Mouse (Mus musculus): Measurements from ENCODE around the gene Stub1. TPM values are rescaled to one million over a fixed set of nuclear protein-coding genes. Genes with fewer than 3 reads are reported as not detected.

Stub1 gene
- polyA plus RNA-seq, 2 experiments from 2014 or later, result 68.3 to 85.7 TPM

DNA sequence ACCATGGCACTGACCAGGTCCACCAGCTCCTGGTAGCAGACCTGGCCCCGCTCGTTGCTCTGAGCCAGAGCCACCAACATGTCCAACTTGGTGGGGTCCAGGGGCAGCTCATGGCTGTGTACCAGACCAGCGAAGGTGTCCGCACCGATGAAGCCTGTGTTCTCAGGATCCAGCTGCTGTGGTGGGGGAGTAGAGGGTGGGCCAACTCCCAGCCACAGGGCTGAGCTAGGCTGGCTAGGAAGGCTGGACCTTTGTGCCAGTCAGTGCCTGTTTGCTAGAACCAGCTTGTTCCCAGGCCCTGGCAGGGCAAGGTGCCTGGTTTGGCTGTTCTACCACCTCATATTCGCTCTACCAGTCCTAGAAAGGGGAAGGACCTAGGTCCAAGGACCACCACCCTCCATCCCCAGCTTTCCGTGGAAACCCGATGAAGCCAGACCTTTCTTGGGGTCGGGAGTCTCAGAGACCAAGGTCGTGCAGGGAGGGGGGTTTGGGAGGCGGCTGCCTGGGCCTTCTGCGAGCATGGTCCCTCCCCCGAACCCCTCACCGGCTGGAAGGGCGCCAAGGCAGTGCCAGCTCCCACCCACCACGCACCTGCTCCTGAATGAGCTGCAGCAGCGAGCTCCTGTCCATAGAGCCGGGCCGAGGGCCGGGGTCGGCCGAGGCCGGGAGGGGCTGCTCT, 3.3 kb upstream of the Stub1 start:
- ATAC-seq, result no peak

DNA sequence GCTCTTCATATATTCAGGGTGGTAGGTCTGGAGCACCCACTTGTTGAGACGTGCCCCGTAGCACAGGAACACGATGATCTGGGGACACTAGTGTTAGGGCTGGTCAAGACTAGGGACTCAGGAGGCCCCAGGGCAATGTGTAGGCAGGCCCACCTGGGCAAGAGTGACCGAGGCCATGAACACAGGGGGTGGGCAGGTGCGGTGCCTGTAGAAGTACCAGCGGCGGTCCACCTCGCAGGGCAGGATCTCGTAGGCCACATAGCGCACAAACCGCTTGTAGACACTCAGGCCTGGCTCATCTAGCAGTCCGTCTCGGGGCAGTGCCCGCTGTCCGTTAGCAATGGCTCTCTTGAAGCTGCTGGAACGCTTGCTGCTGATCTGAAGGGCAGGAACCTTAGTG, 2.6 kb upstream of the Stub1 start:
- no peak for ATAC-seq

- ATAC-seq, result no peak
Observed at GRCm38 (mm10) chr17:25835301-25835700, 2.1 kb upstream of the Stub1 start.

- no peak for ATAC-seq
Observed at GRCm38 (mm10) chr17:25834595-25835222, 1.5 kb upstream of the Stub1 start.

DNA sequence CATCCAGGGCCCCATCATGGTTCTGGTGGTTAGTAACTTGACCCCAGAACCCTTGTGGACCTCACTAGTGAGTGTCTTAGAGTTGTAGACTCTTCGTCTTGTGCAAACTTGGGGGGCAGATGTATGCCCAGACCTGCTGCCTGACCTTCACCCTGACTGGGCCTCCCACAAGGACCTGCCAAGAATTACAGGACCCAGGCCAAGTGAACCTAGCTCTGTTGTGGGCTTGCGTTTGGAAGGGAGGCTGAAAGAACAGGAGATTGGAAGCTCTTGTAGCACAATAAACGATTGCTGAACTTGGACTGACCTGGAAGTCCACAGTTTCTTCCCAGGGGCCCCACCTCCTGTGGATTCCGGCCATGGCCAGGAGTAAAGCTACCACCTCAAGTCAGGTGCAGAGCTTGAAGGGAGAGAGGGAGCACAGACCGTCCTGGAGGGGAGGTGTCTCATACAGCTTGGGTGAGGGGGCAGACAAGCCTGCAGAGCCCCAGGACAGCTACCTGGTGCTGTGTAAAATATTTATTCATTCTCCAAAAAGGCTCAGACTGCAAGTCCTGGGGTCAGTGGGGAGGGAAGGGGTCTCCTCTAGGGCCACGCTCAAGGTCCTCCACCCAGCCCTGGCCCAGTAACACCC, 874 bp upstream of the Stub1 start:
- ATAC-seq, result no peak

DNA sequence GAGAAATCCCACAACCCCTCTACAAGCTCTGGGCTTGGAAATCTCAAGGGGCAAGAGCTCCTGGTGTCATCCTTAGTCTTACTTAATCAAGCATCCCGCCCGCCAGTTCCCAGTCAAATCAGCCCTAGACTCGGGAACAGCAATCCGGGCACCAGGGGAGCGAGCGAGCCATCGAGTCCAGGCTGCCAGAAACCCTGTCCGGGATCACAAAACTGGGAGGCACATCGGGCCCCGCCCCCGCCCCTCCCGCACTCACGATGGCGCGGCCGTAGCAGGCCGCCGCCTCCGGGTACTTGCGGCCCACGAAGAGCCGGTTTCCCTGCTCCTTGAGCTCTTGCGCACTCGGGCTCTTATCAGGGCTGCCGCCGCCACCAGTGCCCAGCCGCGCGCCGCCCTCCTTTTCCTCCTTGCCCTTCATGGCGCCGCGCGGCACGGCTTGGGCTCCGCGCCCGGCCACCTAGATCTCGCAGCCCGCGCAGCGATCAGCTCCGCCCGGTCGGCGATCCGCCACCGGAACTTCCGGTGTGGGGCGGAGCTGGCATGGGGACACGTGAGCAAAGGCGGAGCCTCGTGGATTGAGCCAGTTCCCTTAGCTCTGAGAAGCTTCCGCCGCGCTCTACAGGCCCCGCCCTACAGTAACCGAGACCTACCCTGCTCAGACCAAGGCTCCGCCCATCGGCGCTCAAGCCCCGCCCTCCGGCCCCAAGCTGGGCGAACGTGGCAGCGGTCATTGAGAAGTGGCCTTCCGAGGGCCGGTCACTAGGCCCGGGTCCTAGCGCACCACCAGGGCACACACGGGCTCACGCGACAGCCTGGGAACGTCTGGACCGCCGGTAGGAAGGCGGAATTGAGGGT, 541 bp downstream of the Stub1 start:
- peak; percentile 95 for ATAC-seq

DNA sequence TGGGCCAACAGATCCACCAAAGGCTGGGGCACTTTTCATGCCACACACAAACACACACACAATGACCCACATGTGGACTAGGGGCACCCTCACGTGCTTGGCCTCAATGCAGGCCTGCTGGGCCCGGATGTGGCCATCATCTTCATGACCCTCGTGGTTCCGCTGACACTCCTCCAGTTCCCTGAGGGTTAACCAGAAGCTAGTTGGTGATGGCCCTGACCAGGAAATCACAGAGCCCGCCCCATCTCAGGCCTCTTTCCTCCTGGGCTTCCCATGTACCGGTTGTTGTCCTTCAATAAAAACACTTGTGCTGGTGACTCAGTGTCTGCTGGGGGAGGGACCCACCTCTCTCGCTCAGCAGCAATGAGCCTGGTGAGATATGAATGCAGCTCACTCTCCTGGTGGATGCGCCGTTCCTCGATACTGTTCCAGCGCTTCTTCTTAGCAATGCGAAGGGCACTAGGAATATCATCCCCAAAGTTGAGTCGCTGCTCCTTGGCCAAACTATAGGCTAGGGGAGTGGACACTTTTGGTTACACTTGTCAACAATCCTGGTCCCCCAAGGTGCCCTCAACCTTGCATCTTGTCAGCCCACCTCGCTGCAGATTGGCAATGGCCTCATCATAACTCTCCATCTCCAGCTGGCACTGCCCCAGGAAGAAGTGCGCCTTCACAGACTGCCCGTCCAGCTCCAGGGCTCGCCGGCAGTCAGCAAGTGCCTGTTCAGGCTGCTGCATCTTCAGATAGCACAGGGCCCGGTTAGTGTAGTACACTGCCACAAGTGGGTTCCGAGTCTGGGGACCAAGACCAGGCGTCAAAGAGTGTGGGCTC, 1.5 kb downstream of the Stub1 start:
- no peak for ATAC-seq

- ATAC-seq, result no peak
Observed at GRCm38 (mm10) chr17:25830806-25831431, 2.3 kb downstream of the Stub1 start.

GRCm38 (mm10) chr17:25830200-25830753, 2.9 kb downstream of the Stub1 start:
- ATAC-seq, result no peak

- ATAC-seq, result no peak
Observed at GRCm38 (mm10) chr17:25829558-25830017, 3.6 kb downstream of the Stub1 start.

DNA sequence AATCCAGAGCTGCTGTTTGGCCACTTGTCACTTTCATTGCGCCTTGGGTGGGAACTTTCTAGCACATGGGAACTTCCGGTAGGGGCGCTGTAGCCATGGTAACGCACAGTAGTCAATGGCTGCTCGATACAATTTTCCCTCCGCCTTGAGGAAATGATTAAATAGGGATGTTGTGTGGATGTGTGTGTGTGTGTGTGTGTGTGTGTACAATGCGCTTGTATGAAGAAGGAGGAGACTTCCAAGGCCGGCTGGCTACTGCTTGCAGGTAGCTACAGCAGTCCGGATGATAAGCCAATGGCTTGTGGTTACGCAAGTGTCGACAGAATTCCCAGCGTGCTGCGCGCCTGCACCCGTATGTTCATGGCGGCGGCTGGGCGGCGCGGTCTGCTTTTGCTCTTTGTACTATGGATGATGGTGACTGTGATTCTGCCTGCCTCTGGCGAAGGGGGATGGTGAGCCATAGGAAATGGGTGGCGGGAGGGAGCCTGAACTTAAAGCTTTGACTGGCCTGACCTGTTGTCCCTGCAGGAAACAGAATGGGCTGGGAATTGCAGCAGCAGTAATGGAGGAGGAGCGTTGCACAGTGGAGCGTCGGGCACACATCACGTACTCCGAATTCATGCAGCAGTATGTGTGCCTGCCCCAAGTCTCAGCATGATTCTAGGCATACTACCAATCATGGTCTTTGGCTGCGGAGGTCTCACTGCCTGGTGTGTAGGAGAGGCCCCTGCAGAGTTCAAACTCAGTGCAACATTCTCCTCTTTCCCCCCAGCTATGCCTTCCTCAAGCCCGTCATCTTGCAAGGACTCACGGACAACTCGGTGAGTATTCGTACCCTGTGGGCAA, 4.3 kb downstream of the Stub1 start, which contains the start of gene Jmjd8:
Gene Jmjd8 (plus strand): TSS at position 156 of the 846 bp plus-strand sequence.
- peak; percentile 55 for ATAC-seq

DNA sequence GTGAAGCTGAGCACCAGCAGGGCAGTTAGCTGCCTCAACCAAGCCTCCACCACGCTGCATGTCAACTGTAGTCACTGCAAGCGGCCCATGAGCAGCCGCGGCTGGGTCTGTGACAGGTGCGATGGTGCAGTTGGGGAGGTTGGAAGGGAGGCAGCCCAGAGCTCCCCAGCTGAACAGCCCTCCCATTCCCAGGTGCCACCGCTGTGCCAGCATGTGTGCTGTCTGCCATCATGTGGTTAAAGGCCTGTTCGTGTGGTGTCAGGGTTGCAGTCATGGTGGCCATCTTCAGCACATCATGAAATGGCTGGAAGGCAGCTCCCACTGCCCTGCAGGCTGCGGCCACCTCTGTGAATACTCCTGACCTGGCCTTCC, 5.0 kb downstream of the Stub1 start:
- ATAC-seq, result no peak

GRCm38 (mm10) chr17:25827546-25828222, 5.5 kb downstream of the Stub1 start:
- ATAC-seq, result no peak

- ATAC-seq, result no peak
Observed at GRCm38 (mm10) chr17:25827011-25827410, 6.2 kb downstream of the Stub1 start.

- ATAC-seq, result no peak
Observed at GRCm38 (mm10) chr17:25825984-25826570, 7.1 kb downstream of the Stub1 start.

- ATAC-seq, result no peak
Observed at GRCm38 (mm10) chr17:25825311-25825710, 7.9 kb downstream of the Stub1 start.

GRCm38 (mm10) chr17:25824362-25825142, 8.7 kb downstream of the Stub1 start:
- ATAC-seq, result no peak

DNA sequence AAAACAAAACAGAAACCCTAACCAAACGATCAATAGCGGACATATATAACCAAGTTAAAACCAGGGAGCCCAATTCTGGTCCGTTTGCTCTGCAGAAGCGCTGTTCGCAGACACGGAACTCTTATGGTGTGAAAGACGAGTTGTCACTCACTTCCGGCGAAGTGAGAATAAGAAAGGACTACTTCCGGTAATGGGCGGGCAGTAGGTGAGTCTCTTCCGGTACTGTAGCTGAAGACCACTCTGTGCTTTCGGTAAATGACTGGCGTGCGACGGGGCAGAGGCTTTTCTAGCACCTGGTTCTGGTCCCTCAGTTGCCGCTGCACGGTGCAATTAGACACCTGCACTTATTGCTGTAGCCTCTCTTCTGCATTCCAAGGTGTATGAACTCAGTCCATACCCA, 9.8 kb downstream of the Stub1 start, which contains the start of gene Wdr24:
Gene Wdr24 (plus strand): TSS at position 176 of the 400 bp plus-strand sequence.
- ATAC-seq, result peak; percentile 94

Data from activated CD4-positive, CD25-positive, alpha-beta regulatory T cell, adult 4 months (primary cell).